8 mouse cellular contexts compared by ENCODE assay signal in the genomic region with DNA sequence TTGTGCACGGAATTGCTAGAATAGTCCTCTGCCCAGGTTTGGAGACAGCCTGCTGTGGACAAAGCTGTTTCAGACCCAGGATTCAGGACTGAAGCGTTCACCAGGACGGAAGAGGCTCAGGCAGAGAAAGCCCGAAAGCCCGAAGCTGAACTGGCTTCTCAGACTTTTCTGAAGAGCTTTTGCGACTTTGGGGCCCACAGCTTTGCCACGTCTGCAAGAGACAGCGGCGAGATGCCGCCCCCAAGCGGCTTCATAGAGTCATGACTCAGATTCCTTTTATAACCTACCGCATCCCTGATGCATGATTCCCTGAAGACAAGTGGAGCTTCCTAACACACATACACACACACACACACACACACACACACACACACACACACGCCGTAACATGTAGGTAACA. TPM values are rescaled to one million over a fixed set of nuclear protein-coding genes. Genes with fewer than 3 reads are reported as not detected.
DNase-seq lines count a peak whose midpoint lies in the region; ATAC-seq and TF ChIP-seq lines count a peak whose summit lies in the region.

No protein-coding gene starts in this region.

- ATAC-seq in intestine, embryonic 15.5 days: peak; percentile 74
- ATAC-seq in midbrain, embryonic 15.5 days (replicated peaks): peak; percentile 29; the same call in 1 of the 2 replicates
- ATAC-seq in stomach, postnatal 0 days (ENCODE audit: low FRiP score, low TSS enrichment): 0 out of 2 replicates have a peak, but pooled peaks have one; percentile 34

- H3K4me1 ChIP-seq in spleen, adult 2 months (ENCODE audit: control insufficient read depth, insufficient read depth, insufficient read length): no peaks in the 10 kb centered on the region
- H3K4me1 ChIP-seq in intestine, embryonic 15.5 days (replicated peaks): no peaks in the 10 kb centered on the region
- H3K4me1 ChIP-seq in midbrain, embryonic 15.5 days: peaks cover 5% of the 10 kb centered on the region
- H3K4me1 ChIP-seq in stomach, postnatal 0 days (replicated peaks; ENCODE audit: control insufficient read depth, insufficient read depth): no peaks in the 10 kb centered on the region

- peak; percentile 62; the same call in 1 of the 2 replicates for TF ChIP-seq CTCF in spleen, adult 2 months (IDR thresholded peaks at IDR 0.05; ENCODE audit: extremely low read depth, insufficient read depth, insufficient read length, insufficient replicate concordance)
- peak; percentile 87 for TF ChIP-seq CTCF in stomach, postnatal 0 days (IDR thresholded peaks at IDR 0.05; ENCODE audit: low read depth)

- no peaks in the 10 kb centered on the region for H3K36me3 ChIP-seq in spleen, adult 2 months (ENCODE audit: control insufficient read depth, insufficient read depth, low read length)
- no peaks in the 10 kb centered on the region for H3K36me3 ChIP-seq in intestine, embryonic 15.5 days
- H3K36me3 ChIP-seq in midbrain, embryonic 15.5 days (replicated peaks): no peaks in the 10 kb centered on the region
- H3K36me3 ChIP-seq in stomach, postnatal 0 days (ENCODE audit: control insufficient read depth, insufficient read depth, low read length): no peaks in the 10 kb centered on the region

- no peak for TF ChIP-seq POLR2A in spleen, adult 2 months (IDR thresholded peaks at IDR 0.05; ENCODE audit: low read depth, low read length)

- TF ChIP-seq EP300 in stomach, postnatal 0 days (optimal IDR thresholded peaks at IDR 0.05): no peak

- no peak overlapping the region for H3K4me3 ChIP-seq in spleen, adult 2 months (ENCODE audit: extremely low read depth, insufficient read depth, insufficient read length)
- no peak overlapping the region for H3K4me3 ChIP-seq in intestine, embryonic 15.5 days (replicated peaks)
- H3K4me3 ChIP-seq in midbrain, embryonic 15.5 days: no peak overlapping the region
- H3K4me3 ChIP-seq in stomach, postnatal 0 days (ENCODE audit: low read depth, low read length): no peak overlapping the region

- DNase-seq in spleen, adult 2 months (ENCODE audit: low read depth in 1 of 2, low spot score in 2 of 2): peak; percentile 11 to 16
- no peak for DNase-seq in spleen, adult 12 weeks (ENCODE audit: low spot score)
- DNase-seq in cerebellum, postnatal 14 days: peak; percentile 74 to 80
- DNase-seq in gastrocnemius, adult 18-20 months (ENCODE audit: low spot score): peak; percentile 67
- peak; percentile 68 to 71 for DNase-seq in left cerebral cortex, postnatal 36 days (ENCODE audit: low spot score in 2 of 2)
- peak; percentile 78 for DNase-seq in stomach, postnatal 0 days (ENCODE audit: low spot score)

- intact Hi-C loops in left cerebral cortex, postnatal 36 days (cut with DNase I): loop anchor here (5.0 kb wide), 1 partner anchor 314 kb away; no protein-coding TSS in a partner anchor

- no peak overlapping the region for H3K4me2 ChIP-seq in intestine, embryonic 15.5 days (replicated peaks)
- H3K4me2 ChIP-seq in midbrain, embryonic 15.5 days: no peak overlapping the region
- H3K4me2 ChIP-seq in stomach, postnatal 0 days (replicated peaks; ENCODE audit: low read depth): 0 out of 2 replicates have a peak overlapping the region, but pooled peaks have one; percentile 27

- H3K27me3 ChIP-seq in spleen, adult 2 months (ENCODE audit: control insufficient read depth, insufficient read depth, low read length): no peaks in the 10 kb centered on the region
- no peaks in the 10 kb centered on the region for H3K27me3 ChIP-seq in intestine, embryonic 15.5 days (replicated peaks)
- no peaks in the 10 kb centered on the region for H3K27me3 ChIP-seq in midbrain, embryonic 15.5 days (replicated peaks)
- H3K27me3 ChIP-seq in stomach, postnatal 0 days (ENCODE audit: control insufficient read depth, insufficient read depth, low read length): no peaks in the 10 kb centered on the region

- H3K9me3 ChIP-seq in intestine, embryonic 15.5 days: no peaks in the 10 kb centered on the region
- no peaks in the 10 kb centered on the region for H3K9me3 ChIP-seq in midbrain, embryonic 15.5 days
- H3K9me3 ChIP-seq in stomach, postnatal 0 days (ENCODE audit: control insufficient read depth, low read length): no peaks in the 10 kb centered on the region

- WGBS in spleen, adult 2 months: 19% methylated on average over 14 of the region's 14 CpGs
- 20% methylated on average over 14 of the region's 14 CpGs for WGBS in intestine, embryonic 15.5 days
- WGBS in midbrain, embryonic 15.5 days: 18% methylated on average over 14 of the region's 14 CpGs
- WGBS in stomach, postnatal 0 days: 15% methylated on average over 14 of the region's 14 CpGs

- H3K9ac ChIP-seq in intestine, embryonic 15.5 days: no peak overlapping the region
- H3K9ac ChIP-seq in midbrain, embryonic 15.5 days: no peak overlapping the region
- H3K9ac ChIP-seq in stomach, postnatal 0 days (ENCODE audit: low read length): 0 out of 2 replicates have a peak overlapping the region, but pooled peaks have one; percentile 23

- no peak overlapping the region for H3K27ac ChIP-seq in spleen, adult 2 months (ENCODE audit: insufficient read depth, low read length)
- no peak overlapping the region for H3K27ac ChIP-seq in intestine, embryonic 15.5 days
- H3K27ac ChIP-seq in midbrain, embryonic 15.5 days: no peak overlapping the region
- no peak overlapping the region for H3K27ac ChIP-seq in stomach, postnatal 0 days (replicated peaks)

RNA-seq across cellular contexts. Expression of gene 1810062G17Rik, which starts 21.0 kb away (rescaled TPM):
- polyA plus RNA-seq in spleen, adult 2 months (2012; rRNA removed): 0.15 and 0.69 TPM in 2 replicates
- not detected for total RNA-seq in gastrocnemius, adult 18-20 months (2021)
- polyA plus RNA-seq in intestine, embryonic 15.5 days (2015; fragmentation: Nextera tagmentation; extraction: Ambion mirVana): 1.8 and 2.2 TPM in 2 replicates
- not detected for total RNA-seq in left cerebral cortex, postnatal 36 days (2021)
- polyA plus RNA-seq in midbrain, embryonic 15.5 days (2015; fragmentation: Nextera tagmentation; extraction: Ambion mirVana): 0.19 and 0.32 TPM in 2 replicates
- 3.0 and 4.0 TPM in 2 replicates for polyA plus RNA-seq in stomach, postnatal 0 days (2015; fragmentation: Nextera tagmentation; extraction: Ambion mirVana)

RNA-seq across cellular contexts. Expression of gene Anxa5, which starts 21.1 kb away (rescaled TPM):
- polyA plus RNA-seq in spleen, adult 2 months (2012; rRNA removed): 187 and 239 TPM in 2 replicates
- 10 to 100 TPM; 35.6 to 47.6 TPM for total RNA-seq in gastrocnemius, adult 18-20 months (2021)
- 247 and 277 TPM in 2 replicates for polyA plus RNA-seq in intestine, embryonic 15.5 days (2015; fragmentation: Nextera tagmentation; extraction: Ambion mirVana)
- total RNA-seq in left cerebral cortex, postnatal 36 days (2021): 10 to 100 TPM; 64.2 to 67.8 TPM
- polyA plus RNA-seq in midbrain, embryonic 15.5 days (2015; fragmentation: Nextera tagmentation; extraction: Ambion mirVana): 68.7 and 84.1 TPM in 2 replicates
- polyA plus RNA-seq in stomach, postnatal 0 days (2015; fragmentation: Nextera tagmentation; extraction: Ambion mirVana): 168 and 186 TPM in 2 replicates

RNA-seq across cellular contexts. Expression of gene Gm11549, which starts 24.9 kb away (rescaled TPM):
- 0.04 TPM in 2 replicates for polyA plus RNA-seq in spleen, adult 2 months (2012; rRNA removed)
- total RNA-seq in gastrocnemius, adult 18-20 months (2021): not detected
- polyA plus RNA-seq in intestine, embryonic 15.5 days (2015; fragmentation: Nextera tagmentation; extraction: Ambion mirVana): 0.33 and 0.44 TPM in 2 replicates
- total RNA-seq in left cerebral cortex, postnatal 36 days (2021): 10 to 100 TPM; 32.8 to 42.1 TPM
- polyA plus RNA-seq in midbrain, embryonic 15.5 days (2015; fragmentation: Nextera tagmentation; extraction: Ambion mirVana): 0.34 and 0.39 TPM in 2 replicates
- polyA plus RNA-seq in stomach, postnatal 0 days (2015; fragmentation: Nextera tagmentation; extraction: Ambion mirVana): 0.33 and 0.34 TPM in 2 replicates

RNA-seq across cellular contexts. Expression of gene Exosc9, which starts 55.7 kb away (rescaled TPM):
- polyA plus RNA-seq in spleen, adult 2 months (2012; rRNA removed): 3.7 and 3.9 TPM in 2 replicates
- 10 to 100 TPM; 15.6 to 16.5 TPM for total RNA-seq in gastrocnemius, adult 18-20 months (2021)
- polyA plus RNA-seq in intestine, embryonic 15.5 days (2015; fragmentation: Nextera tagmentation; extraction: Ambion mirVana): 63.6 and 65.1 TPM in 2 replicates
- 10 to 100 TPM; 39.1 to 41.9 TPM for total RNA-seq in left cerebral cortex, postnatal 36 days (2021)
- polyA plus RNA-seq in midbrain, embryonic 15.5 days (2015; fragmentation: Nextera tagmentation; extraction: Ambion mirVana): 79.4 and 82.0 TPM in 2 replicates
- polyA plus RNA-seq in stomach, postnatal 0 days (2015; fragmentation: Nextera tagmentation; extraction: Ambion mirVana): 30.2 and 33.5 TPM in 2 replicates
